Mouse (Mus musculus) frontal cortex, adult (tissue): ENCODE measurements around the gene Fbxw10.

Source experiments
- ATAC-seq: cut with Nextera tagmentation; 2 replicates; pipeline ENCODE4 v1.9.2; 2017; ENCODE audit warnings: mild to moderate bottlenecking, moderate library complexity, mixed read lengths; ENCODE audit not compliant: low TSS enrichment

The Fbxw10 gene

DNA sequence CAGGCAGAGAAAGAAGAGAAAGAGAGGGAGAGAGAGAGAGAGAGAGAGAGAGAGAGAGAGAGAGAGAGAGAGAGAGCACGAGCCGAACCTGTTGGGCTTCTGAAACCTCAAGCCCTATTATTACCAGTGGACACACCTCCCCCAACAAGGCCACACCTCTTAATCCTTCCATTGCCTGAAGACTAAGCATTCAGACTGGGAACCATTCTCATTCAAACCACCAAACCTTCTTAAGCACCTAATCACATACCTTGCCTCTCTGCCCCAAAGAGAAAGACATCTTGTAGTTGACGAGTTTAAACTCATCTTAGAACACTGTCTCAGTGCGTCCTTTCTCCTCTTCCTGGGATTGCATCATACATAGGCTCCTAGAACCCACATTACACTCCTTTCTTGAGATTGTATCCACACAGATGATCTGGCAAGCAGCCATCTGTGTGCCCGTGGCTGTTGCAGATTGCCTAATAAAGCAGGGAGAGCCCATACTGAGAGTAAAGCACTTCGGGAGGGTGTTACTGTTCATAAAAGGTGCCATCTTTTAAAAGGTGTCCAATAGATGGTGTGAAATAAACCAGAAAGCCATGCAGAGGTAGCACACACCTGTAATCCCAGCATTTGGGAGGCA lies 57.1 kb downstream of the Fbxw10 start:
- ATAC-seq = no peak

DNA sequence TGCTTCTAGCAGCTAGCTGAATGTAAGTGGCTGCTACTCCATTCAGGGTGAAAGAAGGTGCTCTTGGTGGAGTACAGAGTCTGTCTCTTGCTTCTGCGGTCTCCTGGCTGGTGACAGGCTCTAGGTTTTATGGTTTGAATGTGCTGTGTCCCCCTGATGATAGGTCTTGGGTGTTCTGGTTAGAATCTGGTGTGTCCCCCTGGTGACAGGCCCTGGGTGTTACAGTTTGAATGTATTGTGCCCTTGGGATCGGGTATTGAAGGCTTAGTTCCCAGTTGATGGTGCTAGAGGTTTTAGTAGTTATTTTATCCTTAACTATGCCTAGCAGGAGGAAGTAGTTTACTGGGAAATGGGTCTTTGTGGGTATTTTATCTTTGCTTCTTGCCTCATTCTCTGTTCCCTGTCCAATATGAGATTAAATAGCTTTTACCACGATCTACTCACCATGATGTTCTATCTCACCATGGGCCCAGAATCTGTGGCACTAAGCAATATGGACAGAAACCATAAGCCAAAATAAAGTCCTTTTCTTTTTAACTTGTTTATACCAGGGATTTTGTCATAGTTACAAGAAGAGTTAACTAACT lies 62.9 kb downstream of the Fbxw10 start:
- ATAC-seq = no peak

DNA sequence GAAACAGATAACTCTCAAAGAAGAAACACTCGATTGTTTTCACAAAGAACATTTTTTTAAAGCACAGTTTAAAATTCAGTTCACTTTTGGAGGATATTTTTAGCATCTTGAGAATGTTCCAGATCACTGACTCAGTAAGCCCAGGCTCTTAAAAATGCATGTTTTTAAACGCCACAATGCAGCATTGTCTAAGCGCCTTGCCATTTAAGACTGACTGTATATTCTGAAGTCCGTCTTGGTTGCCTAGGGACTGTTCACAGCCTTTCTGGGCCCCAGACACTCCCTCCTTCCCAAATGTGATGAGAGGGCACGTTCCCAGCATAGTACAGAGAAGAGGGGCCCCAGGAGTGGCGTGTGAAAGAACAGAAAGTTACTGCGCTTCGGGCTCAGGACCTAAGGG lies 64.5 kb downstream of the Fbxw10 start:
- peak; percentile 69 for ATAC-seq

DNA sequence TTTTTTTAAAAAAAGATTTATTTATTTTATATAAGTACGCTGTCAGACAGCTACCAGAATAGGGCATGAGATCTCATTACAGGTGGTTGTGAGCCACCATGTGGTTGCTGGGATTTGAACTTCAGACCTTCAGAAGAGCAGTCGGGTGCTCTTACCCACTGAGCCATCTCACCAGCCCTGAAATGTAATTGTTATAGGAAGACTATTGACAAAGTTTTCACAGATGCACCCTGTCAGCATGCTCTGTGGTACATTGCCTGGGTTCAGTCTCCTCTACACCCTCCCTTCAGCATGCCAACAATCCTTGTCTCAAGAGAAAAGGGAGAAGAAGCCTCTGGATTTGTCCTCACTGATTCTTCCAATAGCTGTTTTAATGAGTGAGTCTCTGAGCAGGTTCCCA lies 66.3 kb downstream of the Fbxw10 start:
- ATAC-seq = no peak

DNA sequence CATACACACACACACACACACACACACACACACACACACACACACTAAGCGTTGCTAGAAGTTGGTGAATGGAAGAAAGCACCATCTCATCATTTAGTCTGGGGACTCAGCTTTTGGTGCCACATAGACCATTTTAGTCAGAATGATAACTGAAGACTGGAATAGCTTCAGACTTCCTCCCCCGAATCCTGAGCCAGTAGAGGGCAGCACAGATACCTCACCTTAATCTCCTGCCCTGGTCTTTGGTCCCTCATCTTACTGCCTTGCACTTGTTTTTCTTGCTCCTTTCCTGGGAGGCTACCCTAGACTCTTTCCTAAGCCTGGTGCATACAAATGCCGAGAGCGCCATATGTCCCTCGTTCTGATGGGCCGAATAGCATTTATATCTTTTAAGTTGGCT lies 67.7 kb downstream of the Fbxw10 start:
- peak; percentile 51; the same call in 1 of the 2 replicates for ATAC-seq

DNA sequence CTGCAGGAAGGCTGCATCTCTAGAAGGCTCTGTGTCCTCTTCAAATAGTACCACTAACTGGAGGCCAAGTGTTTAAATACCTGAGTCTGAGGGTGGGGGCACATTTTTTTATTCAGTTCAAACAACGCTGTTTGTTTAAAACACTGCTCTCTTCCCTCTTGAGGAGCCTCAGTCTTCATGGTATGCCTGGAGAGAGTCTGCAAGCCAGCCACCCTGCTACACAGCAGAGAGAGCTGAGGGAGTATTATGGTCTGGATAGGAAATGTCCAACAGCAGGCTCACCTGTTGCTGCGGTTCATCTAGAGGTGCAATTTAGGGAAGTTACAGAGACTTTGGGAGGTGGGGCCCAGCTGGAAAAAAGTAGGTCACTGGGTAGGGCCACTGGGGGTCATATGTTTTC lies 68.6 kb downstream of the Fbxw10 start:
- no peak for ATAC-seq

DNA sequence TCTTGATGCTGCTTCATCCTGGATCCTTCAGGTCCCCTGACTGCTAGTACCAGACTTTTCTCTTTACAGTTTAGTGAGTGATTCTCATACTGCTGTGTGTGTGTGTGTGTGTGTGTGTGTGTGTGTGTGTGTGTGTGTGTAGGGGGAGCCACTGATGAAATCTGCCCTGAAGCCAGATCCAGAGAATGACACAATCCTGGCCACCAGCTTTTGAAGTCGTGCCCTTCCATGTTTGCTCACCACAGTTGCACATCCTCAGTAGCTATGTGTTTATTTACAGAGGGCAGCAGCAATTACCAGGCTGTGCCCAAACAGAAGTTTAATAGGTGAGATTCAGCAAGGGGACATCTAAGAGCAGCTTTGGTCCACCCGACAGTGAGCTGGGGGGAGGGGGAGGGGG lies 69.9 kb downstream of the Fbxw10 start:
- no peak for ATAC-seq

DNA sequence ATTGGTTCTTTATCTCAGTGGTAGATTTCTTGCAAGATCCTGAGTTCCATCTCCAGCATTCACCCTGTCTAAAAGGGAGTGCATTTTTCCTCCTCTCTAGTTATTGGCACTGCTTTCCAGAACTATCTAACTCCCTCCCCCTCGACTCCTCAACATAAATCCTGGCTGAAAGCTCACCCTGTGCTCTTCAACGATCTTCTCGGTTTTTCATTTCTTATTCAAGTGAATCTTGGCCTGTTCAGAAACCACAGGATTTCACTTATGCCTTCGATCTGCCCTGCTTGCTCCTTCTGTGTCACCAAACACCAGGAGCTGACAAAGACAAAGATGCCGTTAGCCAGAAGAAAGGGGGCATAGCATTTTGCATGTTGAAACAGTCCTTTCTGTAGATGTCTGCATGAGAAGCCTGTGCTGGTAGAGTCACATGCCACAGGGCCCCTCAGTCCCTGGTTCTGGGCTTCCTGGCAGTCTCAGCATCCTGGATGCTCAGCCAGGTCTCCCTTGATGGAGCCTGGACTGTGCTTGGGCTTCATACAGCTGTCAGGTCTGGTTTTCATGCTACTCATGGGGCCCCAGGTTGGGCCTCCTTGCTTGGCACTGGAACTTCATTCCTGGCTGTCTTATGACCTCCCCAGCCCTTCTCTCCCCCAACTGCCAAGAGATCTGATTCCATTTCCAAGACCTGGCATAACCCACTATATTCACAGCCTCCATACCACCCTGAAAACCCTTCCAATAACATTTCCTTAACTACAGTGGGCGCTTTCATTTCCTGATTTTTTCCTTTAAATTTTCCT lies 73.3 kb downstream of the Fbxw10 start:
- ATAC-seq = no peak

DNA sequence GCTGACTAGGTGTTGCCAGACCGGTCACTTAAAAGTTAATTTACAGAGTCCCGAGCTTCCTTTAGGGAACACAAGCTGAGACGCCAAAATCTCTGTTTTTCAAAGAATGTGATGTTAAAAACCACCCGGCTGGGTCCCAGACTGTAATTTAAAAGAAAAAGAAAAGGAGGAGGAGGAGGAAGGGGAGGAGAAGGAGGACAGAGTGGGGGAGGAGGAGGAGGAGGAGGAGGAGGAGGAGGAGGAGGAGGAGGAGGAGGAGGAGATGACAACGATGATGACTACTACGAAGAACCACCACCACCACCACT lies 73.8 kb downstream of the Fbxw10 start:
- ATAC-seq = no peak

DNA sequence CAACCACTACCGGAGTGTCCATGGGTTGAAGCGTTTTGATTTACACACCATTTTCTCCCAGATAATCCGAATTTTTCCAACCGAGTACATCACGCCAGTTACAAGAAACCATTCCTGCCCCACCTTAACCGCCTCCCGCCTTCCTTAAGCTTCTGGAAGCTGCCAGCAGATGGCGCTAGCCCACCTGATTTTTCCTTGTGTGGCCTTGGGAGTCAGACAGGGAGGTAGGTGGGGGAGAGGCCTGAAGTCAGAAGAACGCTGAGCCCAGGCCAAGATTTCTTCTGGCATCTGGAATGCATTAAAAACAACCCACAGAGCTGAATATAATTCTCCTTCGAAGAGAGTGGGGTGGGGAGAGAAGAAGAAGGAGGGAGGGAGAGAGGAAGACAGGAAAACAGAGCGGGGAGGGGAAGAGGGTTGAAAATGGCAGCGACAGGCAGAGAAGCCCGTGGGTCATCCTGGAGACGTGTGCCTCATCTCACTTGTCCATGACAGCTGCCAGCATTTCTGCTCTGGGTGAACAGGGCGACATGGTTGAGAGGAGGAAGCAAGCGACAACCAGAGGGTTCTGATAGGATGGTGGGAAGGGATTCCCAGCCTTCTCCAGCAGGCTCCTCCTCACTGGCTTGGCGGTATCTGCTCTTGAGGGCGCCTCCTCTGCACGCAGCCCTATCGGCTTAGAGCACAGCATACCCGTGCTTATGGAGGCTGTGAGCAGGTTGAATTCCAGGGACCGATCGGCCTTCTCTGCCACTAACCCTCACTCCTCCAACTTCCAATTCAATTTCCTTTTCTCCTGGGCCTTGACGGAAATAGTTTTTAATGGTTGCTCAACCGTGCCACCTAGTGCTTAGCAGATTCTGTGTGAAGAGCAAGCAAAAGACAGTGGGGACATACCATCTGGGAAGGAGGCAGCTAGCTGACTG lies 74.4 kb downstream of the Fbxw10 start:
- peak; percentile 86 for ATAC-seq

DNA sequence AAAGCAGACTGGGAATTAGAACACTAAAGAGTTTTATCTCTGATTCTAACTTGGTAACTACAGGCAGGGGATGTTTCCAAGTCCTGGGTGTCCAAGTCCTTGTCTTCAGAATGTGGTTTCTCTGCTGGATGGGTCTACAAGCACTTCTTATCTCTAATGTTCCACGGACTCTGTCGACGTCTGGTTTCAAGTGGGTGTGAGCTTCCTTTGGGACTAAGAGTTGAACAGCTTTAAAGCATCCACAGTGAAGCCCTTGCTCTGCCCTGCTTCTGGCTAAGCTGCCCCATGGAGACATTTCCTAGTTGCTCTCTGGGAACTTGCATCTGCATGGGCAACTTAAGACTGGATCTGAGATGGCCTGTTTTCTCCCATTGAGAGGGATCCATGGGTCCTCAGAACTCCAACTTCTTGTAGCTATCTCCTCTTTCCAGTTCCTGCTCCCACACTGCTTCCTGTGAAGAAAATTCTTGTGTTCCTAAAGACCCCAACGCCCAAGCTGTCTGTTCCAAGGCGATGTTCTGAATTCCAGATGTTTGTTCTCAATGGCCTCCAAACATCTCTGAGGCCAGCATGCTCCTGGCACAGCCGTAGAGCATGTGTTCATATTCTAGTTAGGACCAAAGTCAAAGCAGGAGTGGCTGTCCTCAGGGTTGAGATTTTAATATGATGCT lies 77.4 kb downstream of the Fbxw10 start:
- no peak for ATAC-seq
